Mouse (Mus musculus) G1E (cell line): ENCODE measurements at regions not wholly inside any gene's neighbourhood (a gene's known extent, or its start where the extent isn't known, plus 50 kb on each side); places are given as distances from the start of the nearest gene placed in this dataset.

Source experiments
- CTCF ChIP-seq: IDR thresholded peaks from 2 replicates; pipeline ENCODE4 v1.5.1; 2012; ENCODE audit warnings: low read depth, low read length, inconsistent platforms, mixed read lengths
- GATA2 ChIP-seq: IDR thresholded peaks from 2 replicates; pipeline ENCODE4 v1.6.1; 2012; ENCODE audit warnings: low read depth, low read length, inconsistent platforms, borderline replicate concordance
- TAL1 ChIP-seq: conservative IDR thresholded peaks from 2 replicates; pipeline ENCODE4 v1.6.1; 2012; ENCODE audit warnings: low read depth, low read length, inconsistent platforms, mixed read lengths

- TF ChIP-seq CTCF (no peak), TAL1 (no peak), GATA2 (no peak)
These were observed 74.1 kb upstream of the Crhr1 start for GRCm38 (mm10) chr11:104058600-104058999.
